ENCODE assay signal across 23 mouse cellular contexts in the genomic region with DNA sequence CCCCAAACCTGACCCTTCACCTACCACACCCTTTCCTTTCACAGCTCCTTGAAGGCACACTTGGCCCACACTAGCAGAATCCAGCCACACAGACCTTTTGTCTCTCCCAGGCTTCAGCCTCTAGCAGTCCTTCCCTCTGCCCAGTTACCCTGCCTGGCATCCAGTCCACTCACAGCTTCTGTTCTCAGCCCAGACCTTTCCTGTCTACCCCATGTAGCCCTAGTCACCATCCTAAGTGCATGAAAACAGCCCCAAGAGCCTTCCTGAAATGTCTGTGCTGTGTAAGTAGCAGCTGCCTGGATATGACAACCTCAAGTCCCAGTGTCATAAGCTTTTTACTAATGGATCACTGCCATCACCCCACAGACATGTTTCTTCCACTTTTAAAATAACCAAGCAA. TPM values are rescaled to one million over a fixed set of nuclear protein-coding genes. Genes with fewer than 3 reads are reported as not detected.
DNase-seq lines count a peak whose midpoint lies in the region; ATAC-seq and TF ChIP-seq lines count a peak whose summit lies in the region.
"Had no signal": no experiment of that assay in that cellular context is flagged by ENCODE, and none has a peak within 500 bp of the region (broad histone marks: within the 10 kb centered on the region; RNA-seq: fewer than 3 reads in every experiment).

No protein-coding gene starts in this region.

- peaks cover 5% of the 10 kb centered on the region for H3K27me3 ChIP-seq in heart, embryonic 14.5 days (ENCODE audit: control insufficient read depth, insufficient read depth, low read length)
- H3K27me3 ChIP-seq in liver, embryonic 12.5 days (replicated peaks), result peaks cover 9% of the 10 kb centered on the region
- H3K27me3 ChIP-seq in liver, embryonic 15.5 days, result peaks cover 6% of the 10 kb centered on the region; the same call in 1 of the 2 replicates

- H3K9me3 ChIP-seq in heart, embryonic 14.5 days (ENCODE audit: control insufficient read depth, low read length), result no peaks in the 10 kb centered on the region
- no peaks in the 10 kb centered on the region for H3K9me3 ChIP-seq in liver, embryonic 12.5 days (replicated peaks)
- no peaks in the 10 kb centered on the region for H3K9me3 ChIP-seq in liver, embryonic 15.5 days (replicated peaks)
- H3K9me3 ChIP-seq: G1E; hindbrain, embryonic 10.5 days had no signal

- peaks cover 48% of the 10 kb centered on the region for H3K36me3 ChIP-seq in heart, embryonic 14.5 days (ENCODE audit: control insufficient read depth, insufficient read depth, low read length)
- peaks cover 49% of the 10 kb centered on the region for H3K36me3 ChIP-seq in liver, embryonic 12.5 days
- H3K36me3 ChIP-seq in liver, embryonic 15.5 days (replicated peaks), result peaks cover 42% of the 10 kb centered on the region

- no peak overlapping the region for H3K9ac ChIP-seq in heart, embryonic 14.5 days (ENCODE audit: low read length)
- no peak overlapping the region for H3K9ac ChIP-seq in liver, embryonic 12.5 days
- no peak overlapping the region for H3K9ac ChIP-seq in liver, embryonic 15.5 days
- H3K9ac ChIP-seq: forebrain, postnatal 0 days had no signal

- peaks cover 9 to 26% of the 10 kb centered on the region in 2 experiments; a peak in 3 of 4 replicates for H3K4me1 ChIP-seq in heart, embryonic 14.5 days (ENCODE audit: control insufficient read depth in 2 of 2, insufficient read depth in 2 of 2, low read length in 2 of 2)
- H3K4me1 ChIP-seq in liver, embryonic 12.5 days, result peaks cover 53% of the 10 kb centered on the region
- peaks cover 21% of the 10 kb centered on the region for H3K4me1 ChIP-seq in bone marrow macrophage, adult 2 months (ENCODE audit: control insufficient read depth, insufficient read depth, low read length)
- H3K4me1 ChIP-seq in liver, embryonic 15.5 days (replicated peaks), result peaks cover 52% of the 10 kb centered on the region

- no peak overlapping the region for H3K4me3 ChIP-seq in heart, embryonic 14.5 days (ENCODE audit: control insufficient read depth in 1 of 2, insufficient read depth in 1 of 2, low read depth in 1 of 2, low read length in 2 of 2)
- H3K4me3 ChIP-seq in liver, embryonic 12.5 days, result no peak overlapping the region
- no peak overlapping the region for H3K4me3 ChIP-seq in bone marrow macrophage, adult 2 months (ENCODE audit: insufficient read depth, low read length)
- H3K4me3 ChIP-seq in liver, embryonic 15.5 days (replicated peaks), result no peak overlapping the region
- H3K4me3 ChIP-seq: erythroblast, embryonic 14.5 days; hindbrain, embryonic 10.5 days had no signal

- ATAC-seq in heart, embryonic 14.5 days (ENCODE audit: insufficient number of reproducible peaks, insufficient read depth, low FRiP score, low read depth), result no peak
- no peak for ATAC-seq in liver, embryonic 12.5 days
- ATAC-seq in liver, embryonic 15.5 days (ENCODE audit: insufficient read depth), result no peak
- ATAC-seq: forebrain, postnatal 0 days; inflammation-experienced regulatory T-cells, adult 6 months had no signal

- intact Hi-C loops in heart, postnatal 14 days (cut with DNase I), result loop anchor here (5.0 kb wide), 1 partner anchor 134 kb away; a partner anchor contains a TSS
- intact Hi-C loops in left cerebral cortex, postnatal 14 days (cut with DNase I), result no loop called here

- TF ChIP-seq POLR2A in bone marrow macrophage, adult 2 months (IDR thresholded peaks at IDR 0.05; ENCODE audit: borderline replicate concordance, low read depth, low read length), result no peak

- H3K27ac ChIP-seq in heart, embryonic 14.5 days (replicated peaks in 1 of 2; ENCODE audit: control insufficient read depth in 1 of 2, insufficient read depth in 1 of 2, low read depth in 2 of 2, low read length in 2 of 2), result peak overlapping the region; percentile 36 to 82
- peak overlapping the region; percentile 84; the same call in 1 of the 2 replicates for H3K27ac ChIP-seq in liver, embryonic 12.5 days
- peak overlapping the region; percentile 87; the same call in 1 of the 2 replicates for H3K27ac ChIP-seq in bone marrow macrophage, adult 2 months (ENCODE audit: insufficient read depth, low read depth, low read length)
- peak overlapping the region; percentile 77 for H3K27ac ChIP-seq in liver, embryonic 15.5 days (replicated peaks)
- H3K27ac ChIP-seq: hindbrain, embryonic 10.5 days had no signal

- DNase-seq in heart, postnatal 14 days, result no peak
- DNase-seq in liver, result no peak
- no peak for DNase-seq in left cerebral cortex, postnatal 14 days (ENCODE audit: low spot score in 2 of 2)
- DNase-seq in adrenal gland, postnatal 4 days (ENCODE audit: low spot score in 2 of 2), result no peak
- DNase-seq: adrenal gland, postnatal 14 days; cerebellum, adult 9-11 months; forebrain, postnatal 0 days; right cerebral cortex, postnatal 4 days; thymus, postnatal 14 days had no signal

- no peak for TF ChIP-seq CTCF in bone marrow macrophage, adult 2 months (IDR thresholded peaks at IDR 0.05; ENCODE audit: low read depth, low read length)

- no peak overlapping the region for H3K4me2 ChIP-seq in heart, embryonic 14.5 days (ENCODE audit: low read length)
- H3K4me2 ChIP-seq in liver, embryonic 12.5 days, result no peak overlapping the region
- no peak overlapping the region for H3K4me2 ChIP-seq in liver, embryonic 15.5 days

RNA-seq across cellular contexts. Expression of a gene that starts 1.3 kb away (rescaled TPM):
- polyA plus RNA-seq in heart, embryonic 14.5 days (2014; fragmentation: Nextera tagmentation; extraction: Ambion mirVana), result 6.5 and 8.0 TPM in 2 replicates
- 1 to 10 TPM; 5.0 to 5.5 TPM for total RNA-seq in heart, postnatal 14 days (2021)
- polyA plus RNA-seq in liver, embryonic 12.5 days (2016; fragmentation: Nextera tagmentation; extraction: Ambion mirVana), result 7.2 and 7.4 TPM in 2 replicates
- 72.2 and 73.2 TPM in 2 replicates for polyA plus RNA-seq in bone marrow macrophage, adult 2 months (2012; ENCODE audit: insufficient read depth, insufficient read length, missing spikeins)
- polyA plus RNA-seq in liver, embryonic 15.5 days (2015; fragmentation: Nextera tagmentation; extraction: Ambion mirVana), result 6.2 and 6.8 TPM in 2 replicates
- 1 to 10 TPM; 1.7 to 2.6 TPM for total RNA-seq in left cerebral cortex, postnatal 14 days (2021)
- 10 to 100 TPM; 23.1 to 24.3 TPM for total RNA-seq in adrenal gland, postnatal 4 days (2021)

RNA-seq across cellular contexts. Expression of a gene that starts 13.3 kb away (rescaled TPM):
- polyA plus RNA-seq in heart, embryonic 14.5 days (2014; fragmentation: Nextera tagmentation; extraction: Ambion mirVana), result 58.4 and 65.9 TPM in 2 replicates
- total RNA-seq in heart, postnatal 14 days (2021), result 10 to 100 TPM; 35.7 to 36.2 TPM
- polyA plus RNA-seq in liver, embryonic 12.5 days (2016; fragmentation: Nextera tagmentation; extraction: Ambion mirVana), result 56.7 and 61.5 TPM in 2 replicates
- 33.3 and 35.7 TPM in 2 replicates for polyA plus RNA-seq in bone marrow macrophage, adult 2 months (2012; ENCODE audit: insufficient read depth, insufficient read length, missing spikeins)
- 35.9 and 40.6 TPM in 2 replicates for polyA plus RNA-seq in liver, embryonic 15.5 days (2015; fragmentation: Nextera tagmentation; extraction: Ambion mirVana)
- total RNA-seq in left cerebral cortex, postnatal 14 days (2021), result 10 to 100 TPM; 49.9 to 52.1 TPM
- 10 to 100 TPM; 64.8 to 65.8 TPM for total RNA-seq in adrenal gland, postnatal 4 days (2021)

RNA-seq across cellular contexts. Expression of a gene that starts 16.5 kb away (rescaled TPM):
- polyA plus RNA-seq in heart, embryonic 14.5 days (2014; fragmentation: Nextera tagmentation; extraction: Ambion mirVana), result not detected in 2 replicates
- not detected for total RNA-seq in heart, postnatal 14 days (2021)
- not detected in 2 replicates for polyA plus RNA-seq in liver, embryonic 12.5 days (2016; fragmentation: Nextera tagmentation; extraction: Ambion mirVana)
- not detected in 2 replicates for polyA plus RNA-seq in bone marrow macrophage, adult 2 months (2012; ENCODE audit: insufficient read depth, insufficient read length, missing spikeins)
- not detected in 2 replicates for polyA plus RNA-seq in liver, embryonic 15.5 days (2015; fragmentation: Nextera tagmentation; extraction: Ambion mirVana)
- under 1 TPM; 0.27 to 0.44 TPM for total RNA-seq in left cerebral cortex, postnatal 14 days (2021)
- not detected for total RNA-seq in adrenal gland, postnatal 4 days (2021)
- total RNA-seq: adrenal gland, postnatal 14 days; forebrain, postnatal 0 days; G1E; gastrocnemius, adult 8-10 months; monocyte, adult 5-6 weeks had no signal
- polyA plus RNA-seq: erythroblast, embryonic 14.5 days; forebrain, postnatal 0 days; G1E; hindbrain, embryonic 10.5 days; inflammation-experienced regulatory T-cells, adult 6 months; liver, embryonic 16.5 days; neural tube, embryonic 14.5 days; stomach, embryonic 14.5 days had no signal

RNA-seq across cellular contexts. Expression of a gene that starts 17.4 kb away (rescaled TPM):
- 11.9 and 13.9 TPM in 2 replicates for polyA plus RNA-seq in heart, embryonic 14.5 days (2014; fragmentation: Nextera tagmentation; extraction: Ambion mirVana)
- 10 to 100 TPM; 14.0 to 15.0 TPM for total RNA-seq in heart, postnatal 14 days (2021)
- 5.9 and 6.2 TPM in 2 replicates for polyA plus RNA-seq in liver, embryonic 12.5 days (2016; fragmentation: Nextera tagmentation; extraction: Ambion mirVana)
- polyA plus RNA-seq in bone marrow macrophage, adult 2 months (2012; ENCODE audit: insufficient read depth, insufficient read length, missing spikeins), result not detected in 2 replicates
- 2.1 and 2.4 TPM in 2 replicates for polyA plus RNA-seq in liver, embryonic 15.5 days (2015; fragmentation: Nextera tagmentation; extraction: Ambion mirVana)
- total RNA-seq in left cerebral cortex, postnatal 14 days (2021), result 10 to 100 TPM; 38.6 to 44.9 TPM
- total RNA-seq in adrenal gland, postnatal 4 days (2021), result 10 to 100 TPM; 10.2 to 18.4 TPM
- polyA plus RNA-seq: G1E had no signal

RNA-seq across cellular contexts. Expression of a gene that starts 20.6 kb away (rescaled TPM):
- polyA plus RNA-seq in heart, embryonic 14.5 days (2014; fragmentation: Nextera tagmentation; extraction: Ambion mirVana), result 0.93 TPM in 1 of 2 replicates, not detected in the other
- total RNA-seq in heart, postnatal 14 days (2021), result not detected
- 1.2 TPM in 1 of 2 replicates, not detected in the other for polyA plus RNA-seq in liver, embryonic 12.5 days (2016; fragmentation: Nextera tagmentation; extraction: Ambion mirVana)
- polyA plus RNA-seq in bone marrow macrophage, adult 2 months (2012; ENCODE audit: insufficient read depth, insufficient read length, missing spikeins), result not detected in 2 replicates
- 1.0 TPM in 1 of 2 replicates, not detected in the other for polyA plus RNA-seq in liver, embryonic 15.5 days (2015; fragmentation: Nextera tagmentation; extraction: Ambion mirVana)
- total RNA-seq in left cerebral cortex, postnatal 14 days (2021), result not detected
- under 1 TPM; 0.45 to 0.68 TPM for total RNA-seq in adrenal gland, postnatal 4 days (2021)
- total RNA-seq: adrenal gland, postnatal 14 days; forebrain, postnatal 0 days; G1E; gastrocnemius, adult 8-10 months; left cerebral cortex, postnatal 36 days; monocyte, adult 5-6 weeks had no signal
- polyA plus RNA-seq: erythroblast, embryonic 14.5 days; forebrain, postnatal 0 days; G1E; hindbrain, embryonic 10.5 days; inflammation-experienced regulatory T-cells, adult 6 months; liver, embryonic 16.5 days; stomach, embryonic 14.5 days had no signal
